Mouse (Mus musculus): Measurements from ENCODE around the gene Helz. TPM values are rescaled to one million over a fixed set of nuclear protein-coding genes. Genes with fewer than 3 reads are reported as not detected.

Gene Helz
- polyA plus RNA-seq, 1 experiment from 2014 or later = 20.6 TPM

DNA sequence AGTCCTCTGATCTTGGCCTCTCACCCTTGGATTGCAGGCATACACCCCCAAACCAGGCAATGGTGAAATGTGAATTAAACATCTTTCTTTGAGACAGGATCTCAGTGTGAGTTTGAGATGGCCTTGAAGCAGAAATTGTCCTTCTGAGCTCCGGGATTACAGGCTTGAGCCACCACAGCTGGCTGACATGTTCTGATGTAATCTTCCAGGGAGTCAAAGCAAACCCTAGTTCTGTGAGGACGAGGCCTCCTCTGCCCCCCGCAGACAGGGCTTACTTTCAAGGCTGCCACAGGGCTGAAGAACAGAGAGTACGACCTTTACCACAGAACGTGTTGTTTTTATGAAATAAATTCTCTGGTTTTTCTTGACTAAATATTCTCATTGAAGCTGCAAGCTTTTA lies 126.3 kb downstream of the Helz start:
- Histone ChIP-seq H3K4me1 (replicated peaks) (peaks cover 10% of the 10 kb centered on the region; the same call in 1 of the 2 replicates), H3K27me3 (ENCODE audit: insufficient read depth, poor library complexity, severe bottlenecking) (no peaks in the 10 kb centered on the region), H3K36me3 (peaks cover 74% of the 10 kb centered on the region), H3K9me3 (no peaks in the 10 kb centered on the region), H3K4me3 (no peak overlapping the region), H3K27ac (no peak overlapping the region)
- DNase-seq (ENCODE audit: low spot score) = no peak
- WGBS = 89% methylated on average over 5 of the region's 5 CpGs

- Histone ChIP-seq H3K27me3 (ENCODE audit: insufficient read depth, poor library complexity, severe bottlenecking) (no peaks in the 10 kb centered on the region), H3K36me3 (peaks cover 71% of the 10 kb centered on the region), H3K4me1 (replicated peaks) (peaks cover 10% of the 10 kb centered on the region; the same call in 1 of the 2 replicates), H3K4me3 (no peak overlapping the region), H3K9me3 (no peaks in the 10 kb centered on the region), H3K27ac (no peak overlapping the region)
- 90% methylated on average over 8 of the region's 8 CpGs for WGBS
- DNase-seq (ENCODE audit: low spot score) = no peak
Observed at GRCm38 (mm10) chr11:107674601-107675000, 126.9 kb downstream of the Helz start.

- no peaks in the 10 kb centered on the region for H3K9me3 ChIP-seq
- H3K4me1 ChIP-seq (replicated peaks) = peaks cover 10% of the 10 kb centered on the region; the same call in 1 of the 2 replicates
Observed at GRCm38 (mm10) chr11:107675246-107675645, 127.5 kb downstream of the Helz start.

GRCm38 (mm10) chr11:107676207-107676940 lies 128.6 kb downstream of the Helz start:
- DNase-seq (ENCODE audit: low spot score) = no peak
- H3K27ac ChIP-seq = no peak overlapping the region
- 68% methylated on average over 17 of the region's 17 CpGs for WGBS
- peaks cover 53% of the 10 kb centered on the region for H3K36me3 ChIP-seq
- H3K9me3 ChIP-seq = no peaks in the 10 kb centered on the region
- peaks cover 12% of the 10 kb centered on the region; the same call in 1 of the 2 replicates for H3K4me1 ChIP-seq (replicated peaks)
- H3K27me3 ChIP-seq (ENCODE audit: insufficient read depth, poor library complexity, severe bottlenecking) = no peaks in the 10 kb centered on the region
- no peak overlapping the region for H3K4me3 ChIP-seq

More at GRCm38 (mm10) chr11:107675246-107675645, 127.5 kb downstream of the Helz start:
- no peak for DNase-seq (ENCODE audit: low spot score)
- Histone ChIP-seq H3K36me3 (peaks cover 65% of the 10 kb centered on the region), H3K27ac (no peak overlapping the region), H3K27me3 (ENCODE audit: insufficient read depth, poor library complexity, severe bottlenecking) (no peaks in the 10 kb centered on the region), H3K4me3 (no peak overlapping the region)
- 92% methylated on average over 10 of the region's 10 CpGs for WGBS

DNA sequence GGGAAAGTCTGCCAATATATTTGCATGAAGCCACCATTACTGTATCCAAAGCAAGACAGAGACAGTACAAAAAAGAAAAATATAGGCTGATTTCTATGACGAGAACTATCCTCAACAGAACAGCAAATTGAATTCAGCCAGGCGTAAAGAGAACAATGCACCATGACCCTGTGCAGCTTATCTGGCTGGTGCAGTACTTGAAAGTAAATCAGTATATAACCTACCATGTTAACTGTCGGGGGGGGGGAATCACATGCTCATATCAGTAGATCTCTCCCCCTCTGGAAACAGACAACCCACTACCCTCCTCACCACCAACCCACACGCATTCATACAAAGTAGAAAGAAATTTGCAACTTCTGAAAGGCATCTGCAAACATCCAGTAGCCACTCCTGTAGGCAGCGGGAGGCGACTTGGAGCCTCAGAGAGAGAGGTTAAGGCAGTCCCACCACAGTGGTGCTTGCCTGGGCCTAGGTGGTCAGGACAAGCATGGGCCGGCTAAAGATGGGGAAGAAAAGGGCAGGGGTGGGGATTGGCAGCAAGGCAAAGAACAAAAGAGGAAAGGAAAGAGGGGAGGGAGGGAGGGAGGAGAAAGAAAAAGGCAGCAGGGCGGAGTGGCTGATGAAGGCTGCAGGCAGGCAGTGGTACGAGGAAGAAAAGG lies 135.1 kb downstream of the Helz start:
- H3K27ac ChIP-seq = peak overlapping the region; percentile 78
- DNase-seq (ENCODE audit: low spot score) = no peak
- H3K4me1 ChIP-seq (replicated peaks) = peaks cover 33% of the 10 kb centered on the region
- H3K27me3 ChIP-seq (ENCODE audit: insufficient read depth, poor library complexity, severe bottlenecking) = no peaks in the 10 kb centered on the region
- no peak overlapping the region for H3K4me3 ChIP-seq
- peaks cover 36% of the 10 kb centered on the region for H3K36me3 ChIP-seq
- no peaks in the 10 kb centered on the region for H3K9me3 ChIP-seq
- WGBS = 46% methylated on average over 9 of the region's 9 CpGs

DNA sequence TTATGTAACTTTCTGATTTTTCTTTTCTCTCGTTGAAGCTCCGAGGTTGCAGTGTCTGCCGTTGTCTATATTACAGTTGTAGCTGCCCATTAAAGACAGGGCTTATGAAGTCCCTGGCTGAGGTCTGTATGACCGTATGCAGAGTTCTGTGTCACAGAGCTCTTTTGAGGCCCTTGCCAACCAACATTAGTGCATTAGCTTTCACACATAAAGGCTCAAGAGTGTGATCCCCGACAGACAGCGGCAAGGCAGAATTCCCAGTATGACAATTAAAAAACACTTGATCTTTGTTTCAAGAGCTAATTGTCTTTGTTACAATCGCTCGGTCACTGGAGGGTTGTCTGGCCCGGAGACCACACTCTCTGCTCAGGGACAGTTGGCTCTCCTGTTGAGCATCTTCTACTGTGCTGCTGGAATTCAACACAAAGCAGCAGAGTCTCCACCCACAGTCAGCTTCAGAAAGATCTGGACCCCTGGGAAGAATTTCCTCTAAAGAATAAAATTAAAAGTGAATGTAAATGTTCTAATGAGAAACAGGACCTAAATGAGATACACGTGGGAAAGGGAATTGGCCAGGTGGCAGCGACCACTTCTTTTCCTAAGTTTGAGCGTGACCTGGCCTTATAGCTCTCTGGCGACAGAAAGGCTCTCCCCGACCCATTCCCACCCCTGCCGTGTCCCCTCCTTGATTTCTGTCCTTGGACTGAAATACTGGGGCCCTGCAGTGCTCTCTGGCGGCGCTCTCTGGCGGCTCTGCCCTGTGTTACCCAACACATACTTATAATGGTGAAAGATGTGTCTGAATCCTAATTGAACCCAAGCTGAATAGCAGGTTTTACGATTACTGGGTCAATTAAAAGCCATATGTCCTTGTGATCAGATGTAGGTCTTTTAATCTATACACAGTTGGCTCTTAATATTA lies 136.1 kb downstream of the Helz start:
- Histone ChIP-seq H3K9me3 (no peaks in the 10 kb centered on the region), H3K27me3 (ENCODE audit: insufficient read depth, poor library complexity, severe bottlenecking) (no peaks in the 10 kb centered on the region), H3K27ac (peak overlapping the region; percentile 78), H3K36me3 (peaks cover 41% of the 10 kb centered on the region), H3K4me1 (replicated peaks) (peaks cover 33% of the 10 kb centered on the region), H3K4me3 (no peak overlapping the region)
- DNase-seq (ENCODE audit: low spot score) = no peak
- WGBS = 57% methylated on average over 19 of the region's 19 CpGs

GRCm38 (mm10) chr11:107686290-107686689 lies 138.6 kb downstream of the Helz start:
- no peaks in the 10 kb centered on the region for H3K9me3 ChIP-seq
- H3K27me3 ChIP-seq (ENCODE audit: insufficient read depth, poor library complexity, severe bottlenecking) = no peaks in the 10 kb centered on the region
- H3K27ac ChIP-seq = no peak overlapping the region
- DNase-seq (ENCODE audit: low spot score) = no peak
- WGBS = 81% methylated on average over 20 of the region's 20 CpGs
- H3K4me1 ChIP-seq (replicated peaks) = peaks cover 32% of the 10 kb centered on the region
- H3K4me3 ChIP-seq = no peak overlapping the region
- peaks cover 41% of the 10 kb centered on the region for H3K36me3 ChIP-seq

- H3K9me3 ChIP-seq = no peaks in the 10 kb centered on the region
- 96% methylated on average over 10 of the region's 10 CpGs for WGBS
- no peak overlapping the region for H3K4me3 ChIP-seq
- DNase-seq (ENCODE audit: low spot score) = no peak
- no peak overlapping the region for H3K27ac ChIP-seq
- H3K4me1 ChIP-seq (replicated peaks) = peaks cover 10% of the 10 kb centered on the region
- H3K36me3 ChIP-seq = peaks cover 41% of the 10 kb centered on the region
- no peaks in the 10 kb centered on the region for H3K27me3 ChIP-seq (ENCODE audit: insufficient read depth, poor library complexity, severe bottlenecking)
Observed at GRCm38 (mm10) chr11:107688480-107688879, 140.8 kb downstream of the Helz start.

DNA sequence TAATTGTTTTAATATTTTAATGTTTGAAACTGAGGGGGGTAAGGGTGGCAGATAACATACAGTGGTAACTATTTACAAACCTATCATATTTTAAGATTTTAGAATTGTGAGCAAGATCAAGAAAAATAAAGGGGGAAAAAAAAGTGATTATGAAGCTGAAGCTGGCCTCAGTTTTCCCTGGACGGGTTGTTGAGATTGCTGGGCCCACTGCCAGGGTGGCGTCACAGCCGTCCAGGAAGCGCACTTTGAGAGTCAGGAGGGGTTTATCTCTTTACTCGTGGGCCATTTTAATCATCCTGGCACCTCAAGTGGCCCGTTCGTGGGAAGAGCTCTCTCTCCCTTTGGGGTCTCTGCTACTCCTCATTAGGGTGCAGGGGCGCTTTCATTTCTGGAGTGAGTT lies 143.8 kb downstream of the Helz start:
- Histone ChIP-seq H3K27ac (no peak overlapping the region), H3K9me3 (no peaks in the 10 kb centered on the region), H3K36me3 (peaks cover 23% of the 10 kb centered on the region), H3K4me3 (no peak overlapping the region), H3K4me1 (replicated peaks) (no peaks in the 10 kb centered on the region), H3K27me3 (ENCODE audit: insufficient read depth, poor library complexity, severe bottlenecking) (no peaks in the 10 kb centered on the region)
- 88% methylated on average over 8 of the region's 8 CpGs for WGBS
- no peak for DNase-seq (ENCODE audit: low spot score)

DNA sequence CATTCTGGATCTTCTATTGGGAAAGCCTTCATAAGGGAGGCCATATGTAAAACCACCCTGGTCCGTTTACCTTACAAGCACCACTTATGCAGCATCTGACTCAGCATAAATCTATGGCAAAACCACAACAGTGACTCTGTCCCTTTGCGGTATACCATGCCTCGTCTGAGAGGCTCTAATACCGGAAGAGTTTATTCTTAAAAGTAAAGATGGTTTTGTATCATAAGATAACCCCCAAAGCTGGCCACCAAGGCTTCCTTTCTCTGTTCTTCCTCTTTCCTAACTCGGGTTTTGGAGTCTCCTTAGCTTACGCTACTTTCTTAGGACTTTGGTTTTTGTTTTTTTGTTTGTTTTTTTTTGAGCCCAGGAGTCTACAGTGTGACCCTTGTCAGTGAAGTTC lies 145.6 kb downstream of the Helz start:
- H3K4me3 ChIP-seq = no peak overlapping the region
- peaks cover 10% of the 10 kb centered on the region for H3K36me3 ChIP-seq
- no peak for DNase-seq (ENCODE audit: low spot score)
- no peaks in the 10 kb centered on the region for H3K27me3 ChIP-seq (ENCODE audit: insufficient read depth, poor library complexity, severe bottlenecking)
- no peaks in the 10 kb centered on the region for H3K4me1 ChIP-seq (replicated peaks)
- no peaks in the 10 kb centered on the region for H3K9me3 ChIP-seq
- H3K27ac ChIP-seq = no peak overlapping the region
- WGBS = 88% methylated on average over 6 of the region's 6 CpGs

- 90% methylated on average over 4 of the region's 4 CpGs for WGBS
- H3K27me3 ChIP-seq (ENCODE audit: insufficient read depth, poor library complexity, severe bottlenecking) = peaks cover 7% of the 10 kb centered on the region
- H3K4me1 ChIP-seq (replicated peaks) = peaks cover 21% of the 10 kb centered on the region
- no peak overlapping the region for H3K27ac ChIP-seq
- no peak for DNase-seq (ENCODE audit: low spot score)
- H3K9me3 ChIP-seq = no peaks in the 10 kb centered on the region
- H3K4me3 ChIP-seq = no peak overlapping the region
- H3K36me3 ChIP-seq = no peaks in the 10 kb centered on the region
Observed at GRCm38 (mm10) chr11:107699967-107700366, 152.2 kb downstream of the Helz start.

GRCm38 (mm10) chr11:107703272-107704134 lies 155.8 kb downstream of the Helz start:
- no peaks in the 10 kb centered on the region for H3K36me3 ChIP-seq
- WGBS = 35% methylated on average over 27 of the region's 27 CpGs
- H3K4me3 ChIP-seq = peak overlapping the region; percentile 13; the same call in 1 of the 2 replicates
- peaks cover 48% of the 10 kb centered on the region for H3K4me1 ChIP-seq (replicated peaks)
- H3K27ac ChIP-seq = peak overlapping the region; percentile 64
- peaks cover 21% of the 10 kb centered on the region for H3K27me3 ChIP-seq (ENCODE audit: insufficient read depth, poor library complexity, severe bottlenecking)
- H3K9me3 ChIP-seq = no peaks in the 10 kb centered on the region
- no peak for DNase-seq (ENCODE audit: low spot score)

Measured in hindbrain, embryonic 10.5 days (tissue).